Mouse (Mus musculus): Measurements from ENCODE around the gene Dop1b. TPM values are rescaled to one million over a fixed set of nuclear protein-coding genes. Genes with fewer than 3 reads are reported as not detected.

Dop1b gene
- polyA plus RNA-seq, 1 experiment from 2014 or later: 8.9 TPM

GRCm38 (mm10) chr16:93794845-93795244 lies 83.1 kb downstream of the Dop1b start:
- Histone ChIP-seq H3K36me3 (no peaks in the 10 kb centered on the region), H3K4me3 (no peak overlapping the region), H3K9me3 (replicated peaks) (no peaks in the 10 kb centered on the region), H3K27me3 (ENCODE audit: low read depth, poor library complexity, severe bottlenecking) (no peaks in the 10 kb centered on the region), H3K4me1 (peaks cover 16% of the 10 kb centered on the region), H3K27ac (replicated peaks) (no peak overlapping the region)
- WGBS: 72% methylated on average over 5 of the region's 5 CpGs
- no peak for DNase-seq (ENCODE audit: low spot score)

GRCm38 (mm10) chr16:93795391-93795790 lies 83.7 kb downstream of the Dop1b start:
- Histone ChIP-seq H3K27me3 (ENCODE audit: low read depth, poor library complexity, severe bottlenecking) (no peaks in the 10 kb centered on the region), H3K9me3 (replicated peaks) (no peaks in the 10 kb centered on the region), H3K4me1 (peaks cover 11% of the 10 kb centered on the region), H3K36me3 (peaks cover 4% of the 10 kb centered on the region; the same call in 1 of the 2 replicates), H3K4me3 (no peak overlapping the region), H3K27ac (replicated peaks) (no peak overlapping the region)
- DNase-seq (ENCODE audit: low spot score): no peak
- WGBS: 92% methylated on average over 5 of the region's 5 CpGs

GRCm38 (mm10) chr16:93797021-93797840 lies 85.5 kb downstream of the Dop1b start:
- 91% methylated on average over 12 of the region's 12 CpGs for WGBS
- H3K27ac ChIP-seq (replicated peaks): no peak overlapping the region
- DNase-seq (ENCODE audit: low spot score): no peak

GRCm38 (mm10) chr16:93797841-93798492 lies 86.3 kb downstream of the Dop1b start:
- no peak overlapping the region for H3K27ac ChIP-seq (replicated peaks)
- no peak overlapping the region for H3K4me3 ChIP-seq
- H3K27me3 ChIP-seq (ENCODE audit: low read depth, poor library complexity, severe bottlenecking): no peaks in the 10 kb centered on the region
- no peaks in the 10 kb centered on the region for H3K9me3 ChIP-seq (replicated peaks)
- no peak for DNase-seq (ENCODE audit: low spot score)
- peaks cover 4% of the 10 kb centered on the region for H3K4me1 ChIP-seq
- peaks cover 6% of the 10 kb centered on the region; the same call in 1 of the 2 replicates for H3K36me3 ChIP-seq
- WGBS: 89% methylated on average over 11 of the region's 11 CpGs

More at GRCm38 (mm10) chr16:93797021-93797840, 85.5 kb downstream of the Dop1b start:
- Histone ChIP-seq H3K27me3 (ENCODE audit: low read depth, poor library complexity, severe bottlenecking) (no peaks in the 10 kb centered on the region), H3K36me3 (peaks cover 6% of the 10 kb centered on the region; the same call in 1 of the 2 replicates), H3K9me3 (replicated peaks) (no peaks in the 10 kb centered on the region), H3K4me1 (peaks cover 4% of the 10 kb centered on the region), H3K4me3 (no peak overlapping the region)

- 77% methylated on average over 5 of the region's 5 CpGs for WGBS
- no peak for DNase-seq (ENCODE audit: low spot score)
- Histone ChIP-seq H3K27me3 (ENCODE audit: low read depth, poor library complexity, severe bottlenecking) (no peaks in the 10 kb centered on the region), H3K9me3 (replicated peaks) (no peaks in the 10 kb centered on the region), H3K27ac (replicated peaks) (no peak overlapping the region), H3K4me3 (no peak overlapping the region), H3K36me3 (peaks cover 9% of the 10 kb centered on the region; the same call in 1 of the 2 replicates), H3K4me1 (peaks cover 4% of the 10 kb centered on the region)
These were observed 86.9 kb downstream of the Dop1b start for GRCm38 (mm10) chr16:93798623-93799022.

GRCm38 (mm10) chr16:93799071-93799470 lies 87.4 kb downstream of the Dop1b start:
- Histone ChIP-seq H3K9me3 (replicated peaks) (no peaks in the 10 kb centered on the region), H3K4me1 (peaks cover 4% of the 10 kb centered on the region), H3K27ac (replicated peaks) (no peak overlapping the region), H3K27me3 (ENCODE audit: low read depth, poor library complexity, severe bottlenecking) (no peaks in the 10 kb centered on the region), H3K4me3 (no peak overlapping the region), H3K36me3 (peaks cover 9% of the 10 kb centered on the region; the same call in 1 of the 2 replicates)
- whole genome bisulfite sequencing: 83% methylated on average over 3 of the region's 3 CpGs
- no peak for DNase-seq (ENCODE audit: low spot score)

- no peaks in the 10 kb centered on the region for H3K9me3 ChIP-seq (replicated peaks)
- peaks cover 9% of the 10 kb centered on the region; the same call in 1 of the 2 replicates for H3K36me3 ChIP-seq
- DNase-seq (ENCODE audit: low spot score): no peak
- 94% methylated on average over 16 of the region's 16 CpGs for WGBS
- peaks cover 4% of the 10 kb centered on the region for H3K4me1 ChIP-seq
- H3K27me3 ChIP-seq (ENCODE audit: low read depth, poor library complexity, severe bottlenecking): no peaks in the 10 kb centered on the region
- H3K4me3 ChIP-seq: no peak overlapping the region
- no peak overlapping the region for H3K27ac ChIP-seq (replicated peaks)
These were observed 88.2 kb downstream of the Dop1b start for GRCm38 (mm10) chr16:93799936-93800335.

GRCm38 (mm10) chr16:93807167-93807566 lies 95.5 kb downstream of the Dop1b start:
- WGBS: 91% methylated on average over 6 of the region's 6 CpGs

GRCm38 (mm10) chr16:93807961-93808554 lies 96.4 kb downstream of the Dop1b start:
- 59% methylated on average over 8 of the region's 8 CpGs for WGBS
- Histone ChIP-seq H3K27ac (replicated peaks) (no peak overlapping the region; the same call in 1 of the 2 replicates), H3K9me3 (replicated peaks) (peaks cover 16% of the 10 kb centered on the region), H3K4me3 (no peak overlapping the region), H3K27me3 (ENCODE audit: low read depth, poor library complexity, severe bottlenecking) (no peaks in the 10 kb centered on the region), H3K36me3 (peaks cover 35% of the 10 kb centered on the region), H3K4me1 (peaks cover 12% of the 10 kb centered on the region)
- DNase-seq (ENCODE audit: low spot score): no peak

More at GRCm38 (mm10) chr16:93807167-93807566, 95.5 kb downstream of the Dop1b start:
- Histone ChIP-seq H3K4me3 (no peak overlapping the region), H3K36me3 (peaks cover 30% of the 10 kb centered on the region), H3K4me1 (peaks cover 12% of the 10 kb centered on the region), H3K27ac (replicated peaks) (no peak overlapping the region), H3K9me3 (replicated peaks) (peaks cover 11% of the 10 kb centered on the region), H3K27me3 (ENCODE audit: low read depth, poor library complexity, severe bottlenecking) (no peaks in the 10 kb centered on the region)
- no peak for DNase-seq (ENCODE audit: low spot score)

- no peak overlapping the region; the same call in 1 of the 2 replicates for H3K27ac ChIP-seq (replicated peaks)
- H3K27me3 ChIP-seq (ENCODE audit: low read depth, poor library complexity, severe bottlenecking): no peaks in the 10 kb centered on the region
- 71% methylated on average over 20 of the region's 20 CpGs for WGBS
- peaks cover 16% of the 10 kb centered on the region for H3K36me3 ChIP-seq
- DNase-seq (ENCODE audit: low spot score): no peak
- no peak overlapping the region for H3K4me3 ChIP-seq
- H3K9me3 ChIP-seq (replicated peaks): peaks cover 16% of the 10 kb centered on the region
- H3K4me1 ChIP-seq: no peaks in the 10 kb centered on the region
These were observed 104.4 kb downstream of the Dop1b start for GRCm38 (mm10) chr16:93815856-93816736.

- no peak for DNase-seq (ENCODE audit: low spot score)
- peaks cover 11% of the 10 kb centered on the region for H3K9me3 ChIP-seq (replicated peaks)
- H3K27ac ChIP-seq (replicated peaks): no peak overlapping the region
- peaks cover 8% of the 10 kb centered on the region for H3K36me3 ChIP-seq
- H3K27me3 ChIP-seq (ENCODE audit: low read depth, poor library complexity, severe bottlenecking): no peaks in the 10 kb centered on the region
- no peak overlapping the region for H3K4me3 ChIP-seq
- WGBS: 83% methylated on average over 7 of the region's 7 CpGs
- no peaks in the 10 kb centered on the region for H3K4me1 ChIP-seq
These were observed 105.2 kb downstream of the Dop1b start for GRCm38 (mm10) chr16:93816861-93817260.

- no peaks in the 10 kb centered on the region for H3K27me3 ChIP-seq (ENCODE audit: low read depth, poor library complexity, severe bottlenecking)
- H3K4me3 ChIP-seq: no peak overlapping the region
- peaks cover 8% of the 10 kb centered on the region for H3K9me3 ChIP-seq (replicated peaks)
- no peak for DNase-seq (ENCODE audit: low spot score)
- peaks cover 3% of the 10 kb centered on the region for H3K36me3 ChIP-seq
- 92% methylated on average over 5 of the region's 5 CpGs for WGBS
- no peaks in the 10 kb centered on the region for H3K4me1 ChIP-seq
- H3K27ac ChIP-seq (replicated peaks): no peak overlapping the region
These were observed 105.7 kb downstream of the Dop1b start for GRCm38 (mm10) chr16:93817371-93817770.
